Mouse (Mus musculus): Measurements from ENCODE around the gene Rab1b. TPM values are rescaled to one million over a fixed set of nuclear protein-coding genes. Genes with fewer than 3 reads are reported as not detected.
A peak's percentile ranks its signal among the peaks of the same experiment; 100 is the strongest.

Gene Rab1b
- polyA plus RNA-seq, 1 experiment: 203 TPM

DNA sequence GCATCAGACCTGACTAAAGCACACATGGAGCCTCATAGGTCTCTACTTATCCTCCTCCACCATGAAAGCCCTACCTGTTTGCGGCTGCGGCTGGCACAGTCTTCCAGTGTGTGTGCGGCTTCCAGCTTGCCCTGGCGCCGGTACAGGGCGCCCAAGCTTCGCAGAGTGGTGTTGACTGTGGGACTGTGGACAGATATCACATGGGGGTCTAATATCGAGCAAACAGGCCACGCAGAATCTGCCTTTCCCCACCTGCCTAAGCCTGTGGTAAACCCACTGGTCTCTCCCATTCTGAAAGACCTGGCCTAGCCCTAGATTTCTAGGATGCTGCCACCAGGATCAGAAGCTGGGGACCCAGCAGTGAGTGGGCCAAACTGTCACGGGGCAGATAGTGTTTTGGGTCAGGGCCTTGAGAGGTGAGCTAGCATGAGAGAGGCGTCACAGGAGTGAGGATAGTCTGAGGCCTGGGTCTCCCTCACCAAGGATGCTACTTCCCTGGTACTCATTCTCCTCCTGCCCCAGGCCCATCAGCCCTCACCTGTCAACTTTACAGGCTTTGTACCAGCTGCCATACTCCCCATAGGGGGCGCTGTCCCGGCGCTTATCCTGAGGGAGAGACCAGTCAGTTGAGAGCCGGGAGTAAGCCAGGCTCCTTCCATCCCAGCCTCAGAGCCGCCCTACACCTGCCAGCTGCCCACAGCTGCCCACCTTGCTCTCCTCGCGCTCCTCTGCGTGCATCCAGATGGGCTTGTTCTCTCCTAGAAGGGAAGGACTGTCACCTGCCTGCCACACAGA is 3.0 kb upstream of the Rab1b start:
- Histone ChIP-seq H3K79me2 (ENCODE audit: control insufficient read depth, insufficient read depth) (peaks cover 16% of the 10 kb centered on the region), H3K4me3 (no peak overlapping the region), H3K4me2 (ENCODE audit: low read depth) (no peak overlapping the region), H3K36me3 (ENCODE audit: control insufficient read depth, insufficient read depth) (peaks cover 8% of the 10 kb centered on the region), H3K27me3 (ENCODE audit: control insufficient read depth, insufficient read depth, insufficient read length) (no peaks in the 10 kb centered on the region), H3ac (ENCODE audit: control insufficient read depth, insufficient read length) (no peak overlapping the region)
- no peak for TF ChIP-seq REST (IDR thresholded peaks at IDR 0.05; ENCODE audit: insufficient read depth, insufficient read length)

DNA sequence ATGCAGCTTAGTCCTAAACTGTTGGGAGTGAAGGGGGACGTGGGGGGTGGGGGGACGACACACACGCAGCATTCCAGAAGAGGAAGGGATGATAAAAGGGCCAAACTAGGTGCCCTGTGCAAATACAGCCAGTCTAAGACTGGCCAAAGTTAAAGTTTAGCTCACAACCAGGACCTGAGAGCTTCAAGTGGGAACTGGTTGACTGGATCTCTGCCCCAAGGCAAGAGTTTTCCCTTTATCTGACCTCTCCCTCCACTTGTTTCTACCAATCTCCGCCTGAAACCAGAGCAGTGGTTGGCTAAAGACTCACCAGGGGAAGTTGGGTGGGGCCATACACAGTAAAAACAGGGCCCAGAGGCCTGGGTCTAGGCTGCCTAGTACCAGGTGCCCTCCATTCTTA is 1.8 kb upstream of the Rab1b start:
- H3K4me2 ChIP-seq (ENCODE audit: low read depth): no peak overlapping the region
- H3K79me2 ChIP-seq (ENCODE audit: control insufficient read depth, insufficient read depth): peaks cover 16% of the 10 kb centered on the region
- TF ChIP-seq USF1 (IDR thresholded peaks at IDR 0.05; ENCODE audit: low read depth) (no peak), MYOG (IDR thresholded peaks at IDR 0.05; ENCODE audit: control insufficient read depth in 1 of 3, insufficient read depth in 1 of 3, insufficient read length in 2 of 3, low read depth in 2 of 3) (no peak), MYOD1 (IDR thresholded peaks at IDR 0.05; ENCODE audit: control insufficient read depth in 1 of 3, insufficient read length in 2 of 3, low read depth in 2 of 3) (no peak), POLR2A (IDR thresholded peaks at IDR 0.05; ENCODE audit: insufficient read length, low read depth) (no peak), TCF12 (IDR thresholded peaks at IDR 0.05; ENCODE audit: insufficient read depth, poor library complexity, severe bottlenecking) (no peak), E2F4 (IDR thresholded peaks at IDR 0.05; ENCODE audit: insufficient read depth) (no peak), SRF (IDR thresholded peaks at IDR 0.05; ENCODE audit: control insufficient read depth, insufficient read length, low read depth) (no peak), MAX (IDR thresholded peaks at IDR 0.05; ENCODE audit: low read depth) (no peak), POLR2AphosphoS2 (IDR thresholded peaks at IDR 0.05; ENCODE audit: insufficient read length, low read depth) (no peak), TCF3 (IDR thresholded peaks at IDR 0.05; ENCODE audit: insufficient read length, low read depth) (no peak), REST (IDR thresholded peaks at IDR 0.05; ENCODE audit: insufficient read depth, insufficient read length) (no peak), CEBPB (IDR thresholded peaks at IDR 0.05; ENCODE audit: insufficient read depth, poor library complexity, severe bottlenecking) (no peak)
- H3ac ChIP-seq (ENCODE audit: control insufficient read depth, insufficient read length): no peak overlapping the region
- H3K4me3 ChIP-seq: no peak overlapping the region
- no peaks in the 10 kb centered on the region for H3K27me3 ChIP-seq (ENCODE audit: control insufficient read depth, insufficient read depth, insufficient read length)
- H3K36me3 ChIP-seq (ENCODE audit: control insufficient read depth, insufficient read depth): peaks cover 13% of the 10 kb centered on the region

DNA sequence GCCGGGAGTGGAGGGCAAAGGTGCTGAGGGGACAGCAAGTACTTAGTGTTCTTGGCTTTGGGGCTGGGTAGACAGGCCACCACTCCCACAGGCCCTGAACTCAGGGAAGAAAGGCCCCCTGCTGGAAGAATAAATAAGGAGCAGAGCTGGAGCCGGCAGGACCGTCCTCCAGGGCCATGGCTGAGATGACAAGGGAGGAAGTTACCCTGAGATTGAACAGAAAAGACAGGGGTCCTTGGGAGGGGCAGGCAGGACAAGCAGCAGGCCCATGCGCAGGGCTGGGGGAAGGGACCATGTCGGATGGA is 1.4 kb upstream of the Rab1b start:
- no peak for TF ChIP-seq SRF (IDR thresholded peaks at IDR 0.05; ENCODE audit: control insufficient read depth, insufficient read length, low read depth)
- no peak for TF ChIP-seq TCF3 (IDR thresholded peaks at IDR 0.05; ENCODE audit: insufficient read length, low read depth)
- TF ChIP-seq E2F4 (IDR thresholded peaks at IDR 0.05; ENCODE audit: insufficient read depth): no peak
- no peak for TF ChIP-seq MYOG (IDR thresholded peaks at IDR 0.05; ENCODE audit: control insufficient read depth in 1 of 3, insufficient read depth in 1 of 3, insufficient read length in 2 of 3, low read depth in 2 of 3)
- TF ChIP-seq REST (IDR thresholded peaks at IDR 0.05; ENCODE audit: insufficient read depth, insufficient read length): no peak
- no peak for TF ChIP-seq CEBPB (IDR thresholded peaks at IDR 0.05; ENCODE audit: insufficient read depth, poor library complexity, severe bottlenecking)
- TF ChIP-seq TCF12 (IDR thresholded peaks at IDR 0.05; ENCODE audit: insufficient read depth, poor library complexity, severe bottlenecking): no peak
- no peak for TF ChIP-seq MAX (IDR thresholded peaks at IDR 0.05; ENCODE audit: low read depth)
- TF ChIP-seq POLR2A (IDR thresholded peaks at IDR 0.05; ENCODE audit: insufficient read length, low read depth): no peak
- TF ChIP-seq POLR2AphosphoS2 (IDR thresholded peaks at IDR 0.05; ENCODE audit: insufficient read length, low read depth): no peak
- no peak for TF ChIP-seq MYOD1 (IDR thresholded peaks at IDR 0.05; ENCODE audit: control insufficient read depth in 1 of 3, insufficient read length in 2 of 3, low read depth in 2 of 3)
- no peak for TF ChIP-seq USF1 (IDR thresholded peaks at IDR 0.05; ENCODE audit: low read depth)
- H3ac ChIP-seq (ENCODE audit: control insufficient read depth, insufficient read length): no peak overlapping the region
- peaks cover 11% of the 10 kb centered on the region for H3K36me3 ChIP-seq (ENCODE audit: control insufficient read depth, insufficient read depth)
- no peaks in the 10 kb centered on the region for H3K27me3 ChIP-seq (ENCODE audit: control insufficient read depth, insufficient read depth, insufficient read length)
- H3K4me3 ChIP-seq: no peak overlapping the region
- no peak overlapping the region for H3K4me2 ChIP-seq (ENCODE audit: low read depth)
- peaks cover 16% of the 10 kb centered on the region for H3K79me2 ChIP-seq (ENCODE audit: control insufficient read depth, insufficient read depth)

DNA sequence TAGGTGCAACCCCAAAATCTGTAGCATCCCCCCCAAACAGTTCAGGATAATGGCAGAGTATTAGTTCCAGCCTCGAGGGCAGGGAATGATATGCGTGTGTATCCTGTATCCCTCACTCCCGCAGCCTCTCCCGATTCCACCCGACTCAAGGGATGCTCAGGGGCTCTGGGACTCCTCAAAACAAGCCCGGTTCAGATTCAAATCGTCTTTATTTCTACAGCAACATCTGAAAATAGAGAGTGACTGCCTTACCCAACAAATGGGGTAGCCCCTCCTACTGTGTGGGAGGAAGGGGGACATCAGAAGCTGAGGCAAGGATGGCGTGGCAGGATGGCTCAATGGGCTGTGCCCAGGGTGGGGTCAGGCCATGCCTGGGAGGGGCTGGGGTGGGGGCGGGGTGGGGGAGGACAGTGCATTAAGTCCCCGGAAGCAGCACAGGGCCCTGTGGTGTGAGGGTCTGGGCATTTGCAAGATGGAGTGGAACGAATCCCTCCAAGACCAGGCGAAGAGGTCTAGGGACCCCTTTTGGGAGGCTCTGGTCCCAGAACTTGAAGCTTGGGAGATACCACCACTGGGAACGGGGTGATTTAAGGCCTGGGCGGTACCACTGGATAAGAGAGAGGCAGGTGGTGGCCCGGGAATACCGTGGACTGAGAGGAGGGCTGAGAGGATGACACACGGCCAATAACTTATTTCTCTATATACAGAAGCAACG is 841 bp upstream of the Rab1b start:
- H3K4me3 ChIP-seq: no peak overlapping the region
- peak overlapping the region; percentile 70 for H3K4me2 ChIP-seq (ENCODE audit: low read depth)

DNA sequence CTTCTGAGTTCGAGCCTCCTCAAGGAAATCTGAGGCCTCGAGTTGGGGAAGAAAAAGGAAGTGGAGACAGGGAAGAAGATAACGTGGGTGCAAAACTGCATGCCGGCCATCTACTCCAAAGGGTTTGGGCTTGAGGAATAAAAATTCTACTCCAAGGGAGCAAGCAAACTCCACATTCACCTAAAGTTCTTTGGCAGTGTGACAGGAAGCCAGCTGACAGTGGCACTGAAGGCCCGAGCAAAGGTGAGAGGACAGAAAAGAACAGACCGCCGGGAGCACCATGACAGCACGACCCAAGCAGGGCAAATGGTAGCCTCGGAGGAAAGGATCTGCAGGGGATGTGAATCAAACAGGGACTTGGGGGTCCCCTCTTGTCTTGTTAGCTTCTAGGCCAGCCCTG is 798 bp downstream of the Rab1b start:
- Histone ChIP-seq H3K79me2 (ENCODE audit: control insufficient read depth, insufficient read depth) (peaks cover 16% of the 10 kb centered on the region), H3K27me3 (ENCODE audit: control insufficient read depth, insufficient read depth, insufficient read length) (no peaks in the 10 kb centered on the region), H3ac (ENCODE audit: control insufficient read depth, insufficient read length) (peak overlapping the region; percentile 22), H3K36me3 (ENCODE audit: control insufficient read depth, insufficient read depth) (peaks cover 21% of the 10 kb centered on the region), H3K4me2 (ENCODE audit: low read depth) (peak overlapping the region; percentile 90), H3K4me3 (peak overlapping the region; percentile 86)
- no peak for TF ChIP-seq MYOG (IDR thresholded peaks at IDR 0.05; ENCODE audit: control insufficient read depth in 1 of 3, insufficient read depth in 1 of 3, insufficient read length in 2 of 3, low read depth in 2 of 3)
- TF ChIP-seq MYOD1 (IDR thresholded peaks at IDR 0.05; ENCODE audit: control insufficient read depth in 1 of 3, insufficient read length in 2 of 3, low read depth in 2 of 3): no peak
- no peak for TF ChIP-seq TCF12 (IDR thresholded peaks at IDR 0.05; ENCODE audit: insufficient read depth, poor library complexity, severe bottlenecking)
- TF ChIP-seq POLR2AphosphoS2 (IDR thresholded peaks at IDR 0.05; ENCODE audit: insufficient read length, low read depth): no peak
- TF ChIP-seq TCF3 (IDR thresholded peaks at IDR 0.05; ENCODE audit: insufficient read length, low read depth): no peak
- no peak for TF ChIP-seq POLR2A (IDR thresholded peaks at IDR 0.05; ENCODE audit: insufficient read length, low read depth)
- TF ChIP-seq CEBPB (IDR thresholded peaks at IDR 0.05; ENCODE audit: insufficient read depth, poor library complexity, severe bottlenecking): no peak
- no peak for TF ChIP-seq USF1 (IDR thresholded peaks at IDR 0.05; ENCODE audit: low read depth)
- no peak for TF ChIP-seq REST (IDR thresholded peaks at IDR 0.05; ENCODE audit: insufficient read depth, insufficient read length)
- TF ChIP-seq E2F4 (IDR thresholded peaks at IDR 0.05; ENCODE audit: insufficient read depth): no peak
- TF ChIP-seq MAX (IDR thresholded peaks at IDR 0.05; ENCODE audit: low read depth): no peak
- no peak for TF ChIP-seq SRF (IDR thresholded peaks at IDR 0.05; ENCODE audit: control insufficient read depth, insufficient read length, low read depth)

More for the DNA sequence above, 841 bp upstream of the Rab1b start:
- H3ac ChIP-seq (ENCODE audit: control insufficient read depth, insufficient read length): no peak overlapping the region
- H3K36me3 ChIP-seq (ENCODE audit: control insufficient read depth, insufficient read depth): peaks cover 16% of the 10 kb centered on the region
- H3K27me3 ChIP-seq (ENCODE audit: control insufficient read depth, insufficient read depth, insufficient read length): no peaks in the 10 kb centered on the region
- TF ChIP-seq USF1 (IDR thresholded peaks at IDR 0.05; ENCODE audit: low read depth): no peak
- TF ChIP-seq CEBPB (IDR thresholded peaks at IDR 0.05; ENCODE audit: insufficient read depth, poor library complexity, severe bottlenecking): no peak
- TF ChIP-seq POLR2A (IDR thresholded peaks at IDR 0.05; ENCODE audit: insufficient read length, low read depth): no peak
- TF ChIP-seq POLR2AphosphoS2 (IDR thresholded peaks at IDR 0.05; ENCODE audit: insufficient read length, low read depth): no peak
- TF ChIP-seq REST (IDR thresholded peaks at IDR 0.05; ENCODE audit: insufficient read depth, insufficient read length): no peak
- TF ChIP-seq E2F4 (IDR thresholded peaks at IDR 0.05; ENCODE audit: insufficient read depth): no peak
- no peak for TF ChIP-seq MAX (IDR thresholded peaks at IDR 0.05; ENCODE audit: low read depth)
- peaks cover 16% of the 10 kb centered on the region for H3K79me2 ChIP-seq (ENCODE audit: control insufficient read depth, insufficient read depth)
